Mouse (Mus musculus) stomach, embryonic 14.5 days (tissue): ENCODE measurements around the gene LTO1. TPM values are rescaled to one million over a fixed set of nuclear protein-coding genes. Genes with fewer than 3 reads are reported as not detected.
A peak's percentile ranks its signal among the peaks of the same experiment; 100 is the strongest.

Experiments
- ATAC-seq: fragments of 200-750 bp; cut with Nextera tagmentation; 2 replicates; pipeline ENCODE4 v1.8.0; 2017; ENCODE audit warnings: low read depth, moderate TSS enrichment; ENCODE audit not compliant: insufficient number of reproducible peaks, insufficient read depth, low FRiP score
- H3K27ac ChIP-seq: fragments of 300-500 bp; sonication (generic); 2 replicates; pipeline ENCODE4 v1.5.1; 2014; ENCODE audit warnings: mild to moderate bottlenecking, low read length, moderate library complexity, mixed read lengths
- H3K27me3 ChIP-seq: fragments of 300-500 bp; sonication (generic); 2 replicates; pipeline ENCODE4 v1.6.1; 2014; ENCODE audit warnings: low read length, control low read depth, mixed read lengths; ENCODE audit not compliant: control insufficient read depth, insufficient read depth
- H3K36me3 ChIP-seq: fragments of 300-500 bp; sonication (generic); 2 replicates; pipeline ENCODE4 v1.6.1; 2014; ENCODE audit warnings: mild to moderate bottlenecking, control low read depth, low read length, moderate library complexity, mixed read lengths; ENCODE audit not compliant: control insufficient read depth, insufficient read depth
- H3K4me1 ChIP-seq: fragments of 300-500 bp; sonication (generic); 2 replicates; pipeline ENCODE4 v1.6.1; 2014; ENCODE audit warnings: low read length, control low read depth, mixed read lengths; ENCODE audit not compliant: control insufficient read depth, insufficient read depth
- H3K4me2 ChIP-seq: fragments of 300-500 bp; sonication (generic); replicated peaks from 2 replicates; pipeline ENCODE4 v1.6.1; 2014; ENCODE audit warnings: low read depth, low read length, control low read depth
- H3K4me3 ChIP-seq: fragments of 300-500 bp; sonication (generic); 2 replicates; pipeline ENCODE4 v1.5.1; 2014; ENCODE audit warnings: low read depth, low read length, control low read depth
- H3K9ac ChIP-seq: fragments of 300-500 bp; sonication (generic); replicated peaks from 2 replicates; pipeline ENCODE4 v1.6.1; 2014; ENCODE audit warnings: low read depth, mild to moderate bottlenecking, control low read depth, low read length, moderate library complexity, mixed read lengths
- H3K9me3 ChIP-seq: fragments of 300-500 bp; sonication (generic); 2 replicates; pipeline ENCODE4 v1.6.1; 2016; ENCODE audit warnings: low read depth, low read length, control low read depth; ENCODE audit not compliant: control insufficient read depth
- WGBS: fragments of 180-500 bp; shearing (Covaris S2); extraction: QIAGEN DNeasy Blood & Tissue Kit; methylation state at CpG from one replicate; pipeline ENCODE4 v1.1.7; 2014; 5-methylcytosine and 5-hydroxymethylcytosine counted together
- polyA plus RNA-seq: library from polyadenylated mRNA; unstranded; fragments of >200 nt; fragmentation: Nextera tagmentation; extraction: Ambion mirVana; gene quantifications from 2 replicates; pipeline ENCODE4 v1.2.1, GENCODE M21; 2014

LTO1 gene
- polyA plus RNA-seq, result 23.7 and 25.8 TPM in 2 replicates

GRCm38 (mm10) chr7:144914948-144915750 is at the start of gene LTO1:
TSS of gene LTO1 (plus strand) at chr7:144915100.
- Histone ChIP-seq H3K27ac (peak within 1 kb of the TSS; percentile 63; the same call in 1 of the 2 replicates), H3K4me2 (peak within 1 kb of the TSS; percentile 85), H3K9me3 (no peaks in the 10 kb centered on the region), H3K9ac (peak within 1 kb of the TSS; percentile 68), H3K4me3 (peak within 1 kb of the TSS; percentile 89), H3K4me1 (peaks cover 9% of the 10 kb centered on the region; the same call in 1 of the 2 replicates), H3K36me3 (peaks cover 9% of the 10 kb centered on the region), H3K27me3 (no peaks in the 10 kb centered on the region)
- WGBS, result under 1% methylated on average over 55 of the region's 55 CpGs
- peak; percentile 94 for ATAC-seq

- WGBS, result 55% methylated on average over 4 of the region's 4 CpGs
- Histone ChIP-seq H3K27me3 (peaks cover 33% of the 10 kb centered on the region), H3K27ac (no peak overlapping the region), H3K9me3 (no peaks in the 10 kb centered on the region), H3K4me2 (no peak overlapping the region), H3K36me3 (no peaks in the 10 kb centered on the region), H3K4me1 (no peaks in the 10 kb centered on the region), H3K9ac (no peak overlapping the region), H3K4me3 (no peak overlapping the region)
- ATAC-seq, result no peak
Measured at GRCm38 (mm10) chr7:144867161-144867560, 47.7 kb upstream of the LTO1 start.

DNA sequence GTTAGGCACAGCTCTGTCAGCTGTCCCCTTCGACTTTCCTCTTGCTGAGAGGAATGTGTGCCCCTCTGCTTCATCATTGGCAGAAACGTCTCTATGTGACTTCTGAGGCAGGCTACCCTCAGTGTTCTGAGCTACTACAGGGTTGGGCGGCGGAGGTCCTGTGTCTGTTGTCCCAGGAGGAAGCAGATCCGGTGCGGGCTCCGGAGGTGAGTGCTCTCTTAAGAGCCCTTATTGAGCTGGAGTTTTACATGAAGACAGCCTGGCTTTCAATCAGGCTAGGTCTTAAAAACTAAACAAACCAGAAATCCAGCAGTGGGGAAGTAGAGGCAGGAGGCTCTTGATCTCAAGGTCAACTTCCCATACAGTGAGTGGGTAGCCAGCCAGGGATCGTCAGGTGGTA is 47.3 kb upstream of the LTO1 start:
- no peak overlapping the region for H3K4me3 ChIP-seq
- H3K27me3 ChIP-seq, result peaks cover 30% of the 10 kb centered on the region
- no peak overlapping the region for H3K27ac ChIP-seq
- ATAC-seq, result no peak
- H3K4me1 ChIP-seq, result no peaks in the 10 kb centered on the region
- H3K9me3 ChIP-seq, result no peaks in the 10 kb centered on the region
- WGBS, result 75% methylated on average over 8 of the region's 8 CpGs
- H3K4me2 ChIP-seq, result no peak overlapping the region
- no peaks in the 10 kb centered on the region for H3K36me3 ChIP-seq
- no peak overlapping the region for H3K9ac ChIP-seq

GRCm38 (mm10) chr7:144872420-144872819 is 42.5 kb upstream of the LTO1 start:
- no peak overlapping the region for H3K27ac ChIP-seq
- WGBS, result 54% methylated on average over 4 of the region's 4 CpGs
- H3K4me2 ChIP-seq, result no peak overlapping the region
- no peaks in the 10 kb centered on the region for H3K9me3 ChIP-seq
- H3K4me3 ChIP-seq, result no peak overlapping the region
- no peak overlapping the region for H3K9ac ChIP-seq
- ATAC-seq, result no peak
- no peaks in the 10 kb centered on the region for H3K36me3 ChIP-seq
- H3K4me1 ChIP-seq, result no peaks in the 10 kb centered on the region
- 0 out of 2 replicates have a peak, but pooled peaks cover under 1% of the 10 kb centered on the region for H3K27me3 ChIP-seq

DNA sequence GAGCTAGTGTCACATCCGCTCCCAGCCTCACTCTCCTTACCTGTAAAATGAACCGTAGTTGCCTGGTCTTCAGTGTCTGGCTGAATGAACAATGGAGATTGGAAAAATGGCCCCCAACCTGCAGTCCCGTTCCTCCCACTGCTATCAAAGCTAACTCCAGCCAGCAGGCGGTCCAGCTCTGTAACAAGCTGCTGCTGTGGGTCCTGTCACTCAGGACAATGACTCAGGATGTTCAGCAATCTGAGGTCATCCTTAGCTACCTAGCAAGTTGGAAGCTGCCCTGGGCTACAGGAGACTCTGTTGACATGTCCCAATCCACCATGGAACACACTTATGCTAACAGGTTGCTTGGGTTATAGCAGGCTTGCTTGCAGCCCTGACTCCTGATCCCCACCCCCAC is 41.7 kb upstream of the LTO1 start:
- Histone ChIP-seq H3K36me3 (no peaks in the 10 kb centered on the region), H3K4me2 (no peak overlapping the region), H3K27ac (no peak overlapping the region), H3K9me3 (no peaks in the 10 kb centered on the region), H3K27me3 (no peaks in the 10 kb centered on the region), H3K4me1 (no peaks in the 10 kb centered on the region), H3K9ac (no peak overlapping the region), H3K4me3 (no peak overlapping the region)
- 76% methylated on average over 4 of the region's 4 CpGs for WGBS
- ATAC-seq, result no peak

DNA sequence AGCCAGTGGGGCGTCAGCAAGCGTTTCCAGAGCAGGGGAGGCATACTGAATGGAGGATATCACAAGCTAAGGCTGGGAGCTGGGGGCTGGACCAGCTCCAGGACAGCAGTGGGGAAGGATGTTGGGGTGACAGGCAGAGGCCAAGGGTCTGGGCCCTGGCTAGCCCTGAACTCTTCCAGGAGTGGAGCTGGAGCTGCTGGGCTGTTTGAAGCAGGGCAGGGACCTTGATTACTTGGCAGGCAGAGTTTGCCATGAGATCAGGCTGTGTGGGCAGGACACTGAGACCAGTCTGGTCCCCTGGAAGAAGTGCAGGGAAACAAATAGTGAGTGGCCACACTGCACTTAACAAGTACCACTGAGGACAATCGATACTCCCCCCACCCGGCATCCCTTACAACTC is 40.7 kb upstream of the LTO1 start:
- no peak for ATAC-seq
- no peak overlapping the region for H3K4me3 ChIP-seq
- H3K4me1 ChIP-seq, result no peaks in the 10 kb centered on the region
- H3K9me3 ChIP-seq, result no peaks in the 10 kb centered on the region
- no peak overlapping the region for H3K4me2 ChIP-seq
- H3K27me3 ChIP-seq, result no peaks in the 10 kb centered on the region
- H3K27ac ChIP-seq, result no peak overlapping the region
- H3K9ac ChIP-seq, result no peak overlapping the region
- 62% methylated on average over 4 of the region's 4 CpGs for WGBS
- no peaks in the 10 kb centered on the region for H3K36me3 ChIP-seq

DNA sequence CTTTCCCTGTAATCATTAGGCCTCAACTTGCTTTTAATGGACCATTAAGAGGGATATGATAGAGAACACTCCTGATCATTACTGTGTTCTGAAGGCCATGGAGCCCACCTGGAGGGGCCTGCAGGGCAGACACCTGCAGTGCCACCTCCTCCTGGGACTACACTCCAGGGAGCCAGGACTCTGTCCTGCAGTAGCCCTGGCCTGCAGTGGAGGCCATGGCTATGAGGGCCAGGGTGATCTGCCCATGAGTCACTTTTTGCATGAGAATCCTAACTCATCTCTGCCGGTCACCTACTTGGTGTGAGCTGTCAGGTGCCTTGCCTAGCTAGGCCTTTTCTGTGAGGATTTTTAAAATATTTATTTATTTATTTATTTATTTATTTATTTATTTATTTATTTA is 36.5 kb upstream of the LTO1 start:
- no peak overlapping the region for H3K27ac ChIP-seq
- no peak overlapping the region for H3K4me3 ChIP-seq
- no peaks in the 10 kb centered on the region for H3K36me3 ChIP-seq
- no peak for ATAC-seq
- H3K27me3 ChIP-seq, result no peaks in the 10 kb centered on the region
- peaks cover 3% of the 10 kb centered on the region; the same call in 1 of the 2 replicates for H3K4me1 ChIP-seq
- H3K9ac ChIP-seq, result no peak overlapping the region
- no peak overlapping the region for H3K4me2 ChIP-seq
- no peaks in the 10 kb centered on the region for H3K9me3 ChIP-seq
- 100% methylated on average over 1 of the region's 1 CpGs for WGBS

- peaks cover 3% of the 10 kb centered on the region; the same call in 1 of the 2 replicates for H3K4me1 ChIP-seq
- H3K9ac ChIP-seq, result no peak overlapping the region
- 15% methylated on average over 2 of the region's 2 CpGs for WGBS
- H3K4me2 ChIP-seq, result no peak overlapping the region
- H3K27ac ChIP-seq, result no peak overlapping the region
- no peaks in the 10 kb centered on the region for H3K27me3 ChIP-seq
- no peaks in the 10 kb centered on the region; the same call in 1 of the 2 replicates for H3K9me3 ChIP-seq
- peak; percentile 49; the same call in 1 of the 2 replicates for ATAC-seq
- no peak overlapping the region for H3K4me3 ChIP-seq
- H3K36me3 ChIP-seq, result no peaks in the 10 kb centered on the region
Measured at GRCm38 (mm10) chr7:144883106-144883505, 31.8 kb upstream of the LTO1 start.
